Mouse (Mus musculus) lung, postnatal 0 days (tissue): ENCODE measurements around the gene Brdt.

ENCODE experiments used
- CTCF ChIP-seq: IDR thresholded peaks from 2 replicates; pipeline ENCODE4 v1.5.1; 2016; ENCODE audit warnings: antibody characterized with exemption, mild to moderate bottlenecking
- EP300 ChIP-seq: IDR thresholded peaks from 2 replicates; pipeline ENCODE4 v1.6.1; 2016; ENCODE audit warnings: antibody characterized with exemption, mild to moderate bottlenecking, control low read depth

DNA sequence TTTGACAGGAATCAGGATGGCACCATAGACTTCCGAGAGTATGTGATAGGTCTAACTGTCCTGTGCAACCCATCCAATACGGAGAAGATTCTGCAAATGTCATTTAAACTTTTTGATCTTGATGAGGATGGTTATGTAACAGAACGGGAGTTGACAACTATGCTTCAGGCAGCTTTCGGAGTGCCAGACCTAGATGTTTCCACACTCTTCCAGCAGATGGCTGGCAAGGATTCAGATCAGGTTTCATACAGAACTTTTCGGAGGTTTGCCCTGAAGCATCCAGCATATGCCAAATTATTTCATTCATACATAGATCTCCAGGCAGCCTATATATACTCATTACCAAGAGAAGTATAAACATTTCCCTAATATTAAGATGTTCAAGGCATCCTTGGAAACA, 103.0 kb downstream of the Brdt start:
- TF ChIP-seq CTCF (no peak), EP300 (no peak)
